Mouse (Mus musculus) erythroblast, embryonic 14.5 days (primary cell): ENCODE measurements around the gene Sfxn5. TPM values are rescaled to one million over a fixed set of nuclear protein-coding genes. Genes with fewer than 3 reads are reported as not detected.

ENCODE experiments used
- H3K27me3 ChIP-seq: 2 replicates; pipeline ENCODE4 v1.6.1; 2012; ENCODE audit warnings: inconsistent platforms; ENCODE audit not compliant: control insufficient read depth
- H3K36me3 ChIP-seq: 2 replicates; pipeline ENCODE4 v1.6.1; 2012; ENCODE audit warnings: mild to moderate bottlenecking, inconsistent platforms; ENCODE audit not compliant: control insufficient read depth
- H3K4me1 ChIP-seq: 2 replicates; pipeline ENCODE4 v1.6.1; 2012; ENCODE audit warnings: inconsistent platforms; ENCODE audit not compliant: control insufficient read depth
- H3K4me3 ChIP-seq: replicated peaks from 2 replicates; pipeline ENCODE3; 2012; ENCODE audit warnings: moderate library complexity, mild to moderate bottlenecking, inconsistent platforms
- H3K9me3 ChIP-seq: 2 replicates; pipeline ENCODE4 v1.6.1; 2012; ENCODE audit warnings: low read length, inconsistent platforms, mixed read lengths; ENCODE audit not compliant: control insufficient read depth
- GATA1 ChIP-seq: IDR thresholded peaks from 2 replicates; pipeline ENCODE4 v1.6.1; 2012; ENCODE audit warnings: low read length, inconsistent platforms, mixed read lengths
- TAL1 ChIP-seq: IDR thresholded peaks from 3 replicates; pipeline ENCODE4 v1.6.1; 2012; ENCODE audit warnings: low read length, inconsistent platforms, mixed read lengths
- polyA plus RNA-seq: library from polyadenylated mRNA; stranded (reverse); fragments of >175 nt; gene quantifications from 2 replicates; pipeline ENCODE4 v1.2.3, GENCODE M21; 2012

Sfxn5 gene
- polyA plus RNA-seq, 1 experiment = 0.08 TPM

- no peaks in the 10 kb centered on the region for H3K27me3 ChIP-seq
- no peaks in the 10 kb centered on the region for H3K9me3 ChIP-seq
- H3K4me3 ChIP-seq = no peak overlapping the region
- no peaks in the 10 kb centered on the region for H3K36me3 ChIP-seq
- H3K4me1 ChIP-seq = peaks cover 2% of the 10 kb centered on the region; the same call in 1 of the 2 replicates
- TF ChIP-seq GATA1 (no peak), TAL1 (no peak)
Measured at GRCm38 (mm10) chr6:85355753-85356152, 22.5 kb upstream of the Sfxn5 start.

GRCm38 (mm10) chr6:85354709-85355108 is 21.5 kb upstream of the Sfxn5 start:
- no peaks in the 10 kb centered on the region for H3K9me3 ChIP-seq
- TF ChIP-seq TAL1 (no peak), GATA1 (no peak)
- H3K27me3 ChIP-seq = no peaks in the 10 kb centered on the region
- peaks cover 2% of the 10 kb centered on the region; the same call in 1 of the 2 replicates for H3K4me1 ChIP-seq
- no peak overlapping the region for H3K4me3 ChIP-seq
- no peaks in the 10 kb centered on the region for H3K36me3 ChIP-seq

GRCm38 (mm10) chr6:85353706-85354105 is 20.5 kb upstream of the Sfxn5 start:
- Histone ChIP-seq H3K27me3 (no peaks in the 10 kb centered on the region), H3K36me3 (no peaks in the 10 kb centered on the region), H3K4me3 (no peak overlapping the region), H3K9me3 (no peaks in the 10 kb centered on the region), H3K4me1 (peaks cover 2% of the 10 kb centered on the region; the same call in 1 of the 2 replicates)
- TF ChIP-seq TAL1 (no peak), GATA1 (no peak)

- TF ChIP-seq GATA1 (no peak), TAL1 (no peak)
- Histone ChIP-seq H3K9me3 (no peaks in the 10 kb centered on the region), H3K36me3 (no peaks in the 10 kb centered on the region), H3K27me3 (no peaks in the 10 kb centered on the region), H3K4me3 (no peak overlapping the region), H3K4me1 (no peaks in the 10 kb centered on the region)
Measured at GRCm38 (mm10) chr6:85350157-85350556, 16.9 kb upstream of the Sfxn5 start.

- H3K4me3 ChIP-seq = no peak overlapping the region
- no peak for TF ChIP-seq GATA1
- TF ChIP-seq TAL1 = no peak
- no peaks in the 10 kb centered on the region for H3K27me3 ChIP-seq
- H3K4me1 ChIP-seq = no peaks in the 10 kb centered on the region
- no peaks in the 10 kb centered on the region for H3K36me3 ChIP-seq
- no peaks in the 10 kb centered on the region for H3K9me3 ChIP-seq
Measured at GRCm38 (mm10) chr6:85349246-85349645, 16.0 kb upstream of the Sfxn5 start.

GRCm38 (mm10) chr6:85348133-85348532 is 14.9 kb upstream of the Sfxn5 start:
- Histone ChIP-seq H3K27me3 (peaks cover 1% of the 10 kb centered on the region; the same call in 1 of the 2 replicates), H3K4me1 (no peaks in the 10 kb centered on the region), H3K9me3 (no peaks in the 10 kb centered on the region), H3K4me3 (no peak overlapping the region), H3K36me3 (no peaks in the 10 kb centered on the region)
- TF ChIP-seq TAL1 (no peak), GATA1 (no peak)

- H3K4me3 ChIP-seq = no peak overlapping the region
Measured at GRCm38 (mm10) chr6:85346028-85346634, 12.9 kb upstream of the Sfxn5 start.

GRCm38 (mm10) chr6:85344929-85345328 is 11.7 kb upstream of the Sfxn5 start:
- H3K9me3 ChIP-seq = no peaks in the 10 kb centered on the region
- TF ChIP-seq GATA1 (no peak), TAL1 (no peak)
- peaks cover 2% of the 10 kb centered on the region; the same call in 1 of the 2 replicates for H3K27me3 ChIP-seq
- H3K4me3 ChIP-seq = no peak overlapping the region
- no peaks in the 10 kb centered on the region for H3K36me3 ChIP-seq
- no peaks in the 10 kb centered on the region for H3K4me1 ChIP-seq

More at GRCm38 (mm10) chr6:85346028-85346634, 12.9 kb upstream of the Sfxn5 start:
- Histone ChIP-seq H3K27me3 (peaks cover 2% of the 10 kb centered on the region; the same call in 1 of the 2 replicates), H3K4me1 (no peaks in the 10 kb centered on the region), H3K36me3 (no peaks in the 10 kb centered on the region), H3K9me3 (no peaks in the 10 kb centered on the region)
- TF ChIP-seq GATA1 = no peak
- no peak for TF ChIP-seq TAL1

- no peak for TF ChIP-seq TAL1
- TF ChIP-seq GATA1 = no peak
- Histone ChIP-seq H3K4me3 (no peak overlapping the region), H3K9me3 (no peaks in the 10 kb centered on the region), H3K27me3 (peaks cover 2% of the 10 kb centered on the region; the same call in 1 of the 2 replicates), H3K36me3 (no peaks in the 10 kb centered on the region), H3K4me1 (no peaks in the 10 kb centered on the region)
Measured at GRCm38 (mm10) chr6:85343027-85343426, 9.8 kb upstream of the Sfxn5 start.
